Mouse (Mus musculus): Measurements from ENCODE around the gene Slc11a2.
"Not testable (repeated sequence)": the region's sequence is repeated elsewhere in the genome, so short reads cannot be mapped to it uniquely, and the experiment has no call there.

Gene Slc11a2

GRCm38 (mm10) chr15:100352711-100353250, 72.1 kb downstream of the Slc11a2 start, which contains the start of the genes Methig1 and Mettl7a2:
TSS of gene Methig1 (plus strand) at chr15:100353149.
TSS of gene Mettl7a2 (plus strand) at chr15:100353200.
- no peak for DNase-seq (ENCODE audit: low spot score)

GRCm38 (mm10) chr15:100351501-100352060, 73.3 kb downstream of the Slc11a2 start:
- DNase-seq (ENCODE audit: low spot score) = no peak

GRCm38 (mm10) chr15:100349496-100349895, 75.4 kb downstream of the Slc11a2 start:
- DNase-seq (ENCODE audit: low spot score) = no peak

DNA sequence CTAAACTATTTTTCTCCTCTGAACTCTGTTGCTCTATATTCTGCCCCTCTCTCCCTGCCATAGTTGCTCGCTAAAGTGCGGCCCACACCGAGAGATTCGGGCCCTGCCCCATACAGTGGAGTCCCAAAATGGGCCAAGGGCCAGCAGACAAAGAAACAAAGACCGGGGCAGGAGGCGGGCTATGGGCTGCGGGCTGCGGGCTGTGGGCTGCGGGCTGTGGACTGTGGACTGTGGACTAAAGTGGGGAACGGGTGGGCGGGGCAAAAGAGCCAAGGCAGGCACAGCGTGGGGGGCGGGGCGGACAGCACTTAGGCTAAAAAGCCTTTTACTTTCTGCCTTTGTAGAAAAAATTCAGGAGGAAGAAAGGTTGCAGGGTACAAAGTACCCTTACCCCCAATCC, 78.1 kb downstream of the Slc11a2 start:
- DNase-seq (ENCODE audit: low spot score) = no peak

GRCm38 (mm10) chr15:100345484-100345883, 79.4 kb downstream of the Slc11a2 start:
- no peak for DNase-seq (ENCODE audit: low spot score)

GRCm38 (mm10) chr15:100341314-100341980, 83.4 kb downstream of the Slc11a2 start:
- not testable (repeated sequence) for DNase-seq (ENCODE audit: low spot score)

Data from urinary bladder, postnatal 14 days (tissue).